Mouse (Mus musculus) monocyte, adult 2 months (primary cell): ENCODE measurements around the gene Gtdc1.
A peak's percentile ranks its signal among the peaks of the same experiment; 100 is the strongest.

Experiments
- DNase-seq, 2 experiments: peaks; one replicate each; pipeline ENCODE4 v3.0.0; 2022; ENCODE audit warnings: low spot score in 2 of 2, low read depth in 1 of 2

Gene Gtdc1

GRCm38 (mm10) chr2:44926167-44926682 lies 1.2 kb downstream of the Gtdc1 start:
- DNase-seq = peak in 1 of 2 experiments; percentile 3

- no peak for DNase-seq
Observed at GRCm38 (mm10) chr2:44924618-44925017, 2.8 kb downstream of the Gtdc1 start.

GRCm38 (mm10) chr2:44923056-44923883 lies 4.2 kb downstream of the Gtdc1 start:
- no peak for DNase-seq

GRCm38 (mm10) chr2:44922500-44922899 lies 5.0 kb downstream of the Gtdc1 start:
- DNase-seq = no peak

- DNase-seq = no peak
Observed at GRCm38 (mm10) chr2:44920471-44920870, 7.0 kb downstream of the Gtdc1 start.

- DNase-seq = no peak
Observed at GRCm38 (mm10) chr2:44919326-44919725, 8.1 kb downstream of the Gtdc1 start.

GRCm38 (mm10) chr2:44918737-44919136 lies 8.7 kb downstream of the Gtdc1 start:
- DNase-seq = no peak

- DNase-seq = no peak
Observed at GRCm38 (mm10) chr2:44916286-44916685, 11.2 kb downstream of the Gtdc1 start.

GRCm38 (mm10) chr2:44897801-44898200 lies 29.7 kb downstream of the Gtdc1 start:
- no peak for DNase-seq

- DNase-seq = no peak
Observed at GRCm38 (mm10) chr2:44873718-44874117, 53.7 kb downstream of the Gtdc1 start.

- no peak for DNase-seq
Observed at GRCm38 (mm10) chr2:44864726-44865125, 62.7 kb downstream of the Gtdc1 start.

GRCm38 (mm10) chr2:44854475-44854874 lies 73.0 kb downstream of the Gtdc1 start:
- no peak for DNase-seq

- DNase-seq = no peak
Observed at GRCm38 (mm10) chr2:44849666-44850065, 77.8 kb downstream of the Gtdc1 start.

GRCm38 (mm10) chr2:44848156-44848555 lies 79.3 kb downstream of the Gtdc1 start:
- no peak for DNase-seq

GRCm38 (mm10) chr2:44845424-44845823 lies 82.0 kb downstream of the Gtdc1 start:
- DNase-seq = no peak

GRCm38 (mm10) chr2:44829753-44830152 lies 97.7 kb downstream of the Gtdc1 start:
- DNase-seq = no peak

GRCm38 (mm10) chr2:44829346-44829745 lies 98.1 kb downstream of the Gtdc1 start:
- DNase-seq = no peak

- DNase-seq = no peak
Observed at GRCm38 (mm10) chr2:44826609-44827008, 100.8 kb downstream of the Gtdc1 start.

GRCm38 (mm10) chr2:44817787-44818186 lies 109.7 kb downstream of the Gtdc1 start:
- DNase-seq = no peak

GRCm38 (mm10) chr2:44813729-44814128 lies 113.7 kb downstream of the Gtdc1 start:
- no peak for DNase-seq

GRCm38 (mm10) chr2:44804497-44804896 lies 123.0 kb downstream of the Gtdc1 start:
- no peak for DNase-seq

GRCm38 (mm10) chr2:44801361-44801760 lies 126.1 kb downstream of the Gtdc1 start:
- no peak for DNase-seq

- DNase-seq = no peak
Observed at GRCm38 (mm10) chr2:44791840-44792239, 135.6 kb downstream of the Gtdc1 start.
